Mouse (Mus musculus) neural tube, embryonic 14.5 days (tissue): ENCODE data around the gene Vps52. TPM values are rescaled to one million over a fixed set of nuclear protein-coding genes. Genes with fewer than 3 reads are reported as not detected.
"Not testable (repeated sequence)": the region's sequence is repeated elsewhere in the genome, so short reads cannot be mapped to it uniquely, and the experiment has no call there.

Experiments
- ATAC-seq: fragments of 200-750 bp; cut with Nextera tagmentation; 2 replicates; pipeline ENCODE4 v1.8.0; 2017; ENCODE audit warnings: low read depth, mild to moderate bottlenecking, moderate TSS enrichment, moderate library complexity
- H3K27ac ChIP-seq: fragments of 300-500 bp; sonication (generic); 2 replicates; pipeline ENCODE4 v1.5.1; 2014; ENCODE audit warnings: low read depth, mild to moderate bottlenecking, control low read depth, low read length, moderate library complexity, mixed read lengths
- H3K27me3 ChIP-seq: fragments of 300-500 bp; sonication (generic); 2 replicates; pipeline ENCODE4 v1.6.1; 2014; ENCODE audit warnings: low read length; ENCODE audit not compliant: control insufficient read depth, insufficient read depth
- H3K36me3 ChIP-seq: fragments of 300-500 bp; sonication (generic); 2 replicates; pipeline ENCODE4 v1.6.1; 2014; ENCODE audit warnings: low read length, mixed read lengths; ENCODE audit not compliant: control insufficient read depth, insufficient read depth
- H3K4me1 ChIP-seq: fragments of 300-500 bp; sonication (generic); 2 replicates; pipeline ENCODE4 v1.6.1; 2014; ENCODE audit warnings: low read length; ENCODE audit not compliant: control insufficient read depth, insufficient read depth
- H3K4me2 ChIP-seq: fragments of 300-500 bp; sonication (generic); 2 replicates; pipeline ENCODE4 v1.6.1; 2014; ENCODE audit warnings: mild to moderate bottlenecking, low read depth, low read length, control low read depth
- H3K4me3 ChIP-seq: fragments of 300-500 bp; sonication (generic); 2 replicates; pipeline ENCODE4 v1.5.1; 2014; ENCODE audit warnings: low read depth, low read length, control low read depth, mixed read lengths
- H3K9ac ChIP-seq: fragments of 300-500 bp; sonication (generic); replicated peaks from 2 replicates; pipeline ENCODE4 v1.6.1; 2014; ENCODE audit warnings: low read depth, mild to moderate bottlenecking, control low read depth, low read length, mixed read lengths
- H3K9me3 ChIP-seq: fragments of 300-500 bp; sonication (generic); 2 replicates; pipeline ENCODE4 v1.6.1; 2016; ENCODE audit warnings: low read length; ENCODE audit not compliant: control insufficient read depth
- WGBS: fragments of 180-500 bp; shearing (Covaris S2); extraction: QIAGEN DNeasy Blood & Tissue Kit; methylation state at CpG from one replicate; pipeline ENCODE4 v1.1.7; 2014; 5-methylcytosine and 5-hydroxymethylcytosine counted together
- polyA plus RNA-seq: library from polyadenylated mRNA; unstranded; fragments of >200 nt; fragmentation: Nextera tagmentation; extraction: Ambion mirVana; gene quantifications from 2 replicates; pipeline ENCODE4 v1.2.1, GENCODE M21; 2014

Vps52 gene
- polyA plus RNA-seq, 1 experiment from 2014 or later: 57.9 TPM

DNA sequence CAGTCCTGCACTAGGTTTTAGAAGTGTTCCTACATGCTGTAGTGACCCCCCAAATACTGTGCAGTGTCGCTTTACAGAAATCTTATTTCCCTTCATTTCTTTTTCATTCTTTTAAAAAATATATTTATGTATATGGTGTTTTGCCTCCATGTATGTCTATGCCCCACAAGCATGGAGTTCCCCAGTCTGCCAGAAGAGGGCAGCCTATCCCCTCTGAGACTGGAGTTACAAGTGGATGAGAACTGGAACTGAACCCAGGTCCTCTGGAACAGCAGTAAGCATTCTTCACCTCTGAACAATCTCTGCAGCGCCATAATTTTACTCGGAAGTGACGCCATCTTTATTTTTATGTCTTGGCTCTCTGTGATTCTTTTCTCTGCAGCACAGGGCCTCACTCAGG is 13.8 kb downstream of the Vps52 start:
- Histone ChIP-seq H3K4me2 (no peak overlapping the region), H3K4me1 (no peaks in the 10 kb centered on the region; the same call in 1 of the 2 replicates), H3K9ac (no peak overlapping the region), H3K4me3 (no peak overlapping the region), H3K36me3 (peaks cover 17% of the 10 kb centered on the region), H3K27ac (no peak overlapping the region), H3K9me3 (no peaks in the 10 kb centered on the region), H3K27me3 (no peaks in the 10 kb centered on the region)
- 76% methylated on average over 4 of the region's 4 CpGs for WGBS
- no peak for ATAC-seq

DNA sequence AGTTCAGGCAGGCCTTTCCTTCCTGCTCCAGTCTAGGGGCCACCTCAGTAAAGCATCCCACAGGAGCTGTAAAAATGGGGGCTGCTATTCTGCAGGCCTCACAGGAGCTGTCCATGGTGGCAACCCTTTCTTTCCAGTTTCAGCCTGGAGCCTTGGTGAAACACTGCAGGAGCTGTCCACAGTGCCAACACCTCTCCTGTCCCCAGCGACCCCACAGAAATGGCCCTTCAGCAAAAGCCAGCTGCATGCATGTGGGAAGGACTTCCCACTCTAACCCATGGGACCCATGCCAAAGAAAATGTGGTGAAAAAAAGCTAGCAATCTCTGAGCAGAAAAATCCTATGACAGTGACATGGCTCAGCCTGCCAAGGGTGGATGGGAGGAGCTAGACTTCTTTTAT is 17.1 kb downstream of the Vps52 start:
- Histone ChIP-seq H3K4me3 (no peak overlapping the region), H3K27ac (no peak overlapping the region), H3K4me2 (no peak overlapping the region), H3K9ac (no peak overlapping the region), H3K9me3 (no peaks in the 10 kb centered on the region), H3K36me3 (no peaks in the 10 kb centered on the region), H3K4me1 (no peaks in the 10 kb centered on the region; the same call in 1 of the 2 replicates), H3K27me3 (no peaks in the 10 kb centered on the region; the same call in 1 of the 2 replicates)
- no peak for ATAC-seq
- 14% methylated on average over 1 of the region's 1 CpGs for WGBS

DNA sequence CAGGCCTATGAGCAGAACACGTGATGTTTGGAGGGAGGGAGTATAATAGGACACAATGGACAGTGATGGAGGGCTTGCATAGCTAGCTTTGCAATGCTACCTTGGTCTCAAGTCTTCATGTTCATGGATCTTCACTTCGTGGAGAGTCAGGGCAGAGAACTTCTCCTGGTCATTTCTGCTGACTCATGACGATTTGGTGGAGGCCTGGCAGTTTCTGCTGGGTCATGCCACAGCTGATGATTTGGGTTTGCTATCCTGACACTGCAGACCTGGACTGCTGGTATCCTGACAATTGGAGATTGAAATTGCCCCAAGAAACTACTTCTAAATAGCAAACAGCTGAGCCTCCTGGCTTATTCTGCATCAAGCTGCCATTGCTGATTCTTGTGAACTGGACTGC is 18.0 kb downstream of the Vps52 start:
- H3K27ac ChIP-seq: no peak overlapping the region
- no peak overlapping the region for H3K4me3 ChIP-seq
- ATAC-seq: no peak
- 66% methylated on average over 3 of the region's 3 CpGs for WGBS
- peaks cover 4% of the 10 kb centered on the region for H3K27me3 ChIP-seq
- H3K9ac ChIP-seq: no peak overlapping the region
- no peaks in the 10 kb centered on the region for H3K36me3 ChIP-seq
- no peaks in the 10 kb centered on the region for H3K9me3 ChIP-seq
- H3K4me2 ChIP-seq: no peak overlapping the region
- no peaks in the 10 kb centered on the region; the same call in 1 of the 2 replicates for H3K4me1 ChIP-seq

DNA sequence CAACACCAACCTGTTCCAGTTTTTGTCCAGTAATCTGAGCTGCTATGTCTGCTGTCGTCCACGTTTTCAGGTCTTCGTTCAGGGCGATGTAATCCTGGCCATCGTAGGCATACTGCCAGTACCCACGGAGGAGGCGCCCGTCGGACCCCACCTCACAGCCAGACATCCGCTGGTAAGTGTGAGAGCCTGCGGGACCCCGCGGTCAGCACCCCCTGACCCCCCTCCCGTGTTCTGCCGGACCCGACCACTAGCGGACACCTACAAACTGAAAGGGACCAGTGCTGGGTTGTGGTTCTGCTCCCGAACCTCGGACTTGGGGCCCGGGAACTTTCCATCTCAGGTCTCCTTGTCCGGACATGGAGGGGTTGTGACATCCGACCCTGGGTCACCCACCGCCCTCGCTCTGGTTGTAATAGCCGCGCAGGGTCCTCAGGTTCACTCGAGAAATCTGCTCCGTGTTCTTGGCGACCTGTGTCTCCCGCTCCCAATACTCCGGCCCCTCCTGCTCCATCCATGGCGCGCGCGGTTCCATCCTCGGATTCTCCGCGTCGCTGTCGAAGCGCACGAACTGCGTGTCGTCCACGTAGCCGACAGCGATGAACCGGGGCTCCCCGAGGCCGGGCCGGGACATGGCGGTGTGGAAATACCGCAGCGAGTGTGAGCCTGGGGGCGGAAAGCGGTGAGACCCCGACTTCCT is 22.4 kb downstream of the Vps52 start:
- H3K9me3 ChIP-seq: no peaks in the 10 kb centered on the region
- peaks cover 9% of the 10 kb centered on the region for H3K27me3 ChIP-seq
- WGBS: 2% methylated on average over 57 of the region's 57 CpGs
- no peaks in the 10 kb centered on the region for H3K36me3 ChIP-seq
- no peak overlapping the region for H3K9ac ChIP-seq
- H3K27ac ChIP-seq: no peak overlapping the region
- peak overlapping the region; percentile 25 for H3K4me3 ChIP-seq
- no peak for ATAC-seq
- H3K4me2 ChIP-seq: peak overlapping the region; percentile 40
- H3K4me1 ChIP-seq: 0 out of 2 replicates have a peak, but pooled peaks cover 4% of the 10 kb centered on the region

DNA sequence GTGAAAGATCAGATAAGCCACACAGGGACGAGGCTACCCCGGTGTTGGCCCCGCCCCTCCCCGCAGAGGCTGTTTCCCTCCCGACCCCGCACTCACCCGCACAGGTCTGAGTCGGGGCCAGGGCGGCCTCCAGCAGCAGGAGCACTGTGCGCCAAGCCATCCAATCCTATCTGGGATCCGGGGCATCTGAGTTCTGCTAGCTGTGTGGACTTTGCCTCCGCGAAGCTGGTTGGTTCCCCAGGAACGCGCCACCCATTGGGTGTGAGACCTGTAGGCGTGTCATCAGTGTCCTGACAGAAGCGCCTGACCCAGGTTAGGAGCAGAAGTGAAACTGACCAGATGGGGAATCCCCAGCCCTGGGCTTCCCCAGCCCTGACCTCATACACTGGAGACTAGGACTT is 23.0 kb downstream of the Vps52 start:
- Histone ChIP-seq H3K27me3 (peaks cover 9% of the 10 kb centered on the region), H3K4me1 (0 out of 2 replicates have a peak, but pooled peaks cover 4% of the 10 kb centered on the region), H3K4me3 (peak overlapping the region; percentile 25), H3K4me2 (peak overlapping the region; percentile 40), H3K9me3 (no peaks in the 10 kb centered on the region), H3K9ac (no peak overlapping the region), H3K27ac (no peak overlapping the region), H3K36me3 (no peaks in the 10 kb centered on the region)
- no peak for ATAC-seq
- WGBS: under 1% methylated on average over 16 of the region's 17 CpGs

DNA sequence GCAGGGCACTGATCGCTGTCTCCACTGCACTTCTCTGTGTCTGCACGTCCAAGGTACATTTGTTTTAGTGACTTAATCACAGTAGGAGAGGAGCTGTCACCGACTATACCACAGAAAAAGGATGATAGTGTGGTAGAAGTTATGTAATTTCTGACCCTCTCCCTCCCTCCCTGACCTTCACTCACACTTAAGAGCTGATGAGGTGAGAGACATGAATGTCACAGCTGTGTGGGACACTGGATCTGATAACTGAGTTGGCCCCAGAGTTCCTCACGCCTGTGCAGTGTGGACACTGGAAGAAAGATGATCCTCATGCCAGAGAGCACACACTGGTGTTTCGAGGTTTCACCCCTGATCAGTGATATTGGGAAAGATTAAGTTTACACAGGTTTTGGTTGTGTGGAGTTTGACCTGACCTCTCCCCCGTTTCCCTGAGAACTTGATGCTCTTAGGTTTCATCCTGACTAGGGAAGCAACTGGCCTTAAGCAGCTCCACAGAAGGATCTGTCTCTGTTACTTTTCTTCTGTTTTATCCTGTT is 24.0 kb downstream of the Vps52 start:
- Histone ChIP-seq H3K4me2 (no peak overlapping the region), H3K4me1 (0 out of 2 replicates have a peak, but pooled peaks cover 4% of the 10 kb centered on the region), H3K27ac (no peak overlapping the region), H3K27me3 (peaks cover 9% of the 10 kb centered on the region), H3K36me3 (no peaks in the 10 kb centered on the region), H3K4me3 (no peak overlapping the region), H3K9ac (no peak overlapping the region), H3K9me3 (no peaks in the 10 kb centered on the region)
- WGBS: 77% methylated on average over 6 of the region's 6 CpGs
- no peak for ATAC-seq

DNA sequence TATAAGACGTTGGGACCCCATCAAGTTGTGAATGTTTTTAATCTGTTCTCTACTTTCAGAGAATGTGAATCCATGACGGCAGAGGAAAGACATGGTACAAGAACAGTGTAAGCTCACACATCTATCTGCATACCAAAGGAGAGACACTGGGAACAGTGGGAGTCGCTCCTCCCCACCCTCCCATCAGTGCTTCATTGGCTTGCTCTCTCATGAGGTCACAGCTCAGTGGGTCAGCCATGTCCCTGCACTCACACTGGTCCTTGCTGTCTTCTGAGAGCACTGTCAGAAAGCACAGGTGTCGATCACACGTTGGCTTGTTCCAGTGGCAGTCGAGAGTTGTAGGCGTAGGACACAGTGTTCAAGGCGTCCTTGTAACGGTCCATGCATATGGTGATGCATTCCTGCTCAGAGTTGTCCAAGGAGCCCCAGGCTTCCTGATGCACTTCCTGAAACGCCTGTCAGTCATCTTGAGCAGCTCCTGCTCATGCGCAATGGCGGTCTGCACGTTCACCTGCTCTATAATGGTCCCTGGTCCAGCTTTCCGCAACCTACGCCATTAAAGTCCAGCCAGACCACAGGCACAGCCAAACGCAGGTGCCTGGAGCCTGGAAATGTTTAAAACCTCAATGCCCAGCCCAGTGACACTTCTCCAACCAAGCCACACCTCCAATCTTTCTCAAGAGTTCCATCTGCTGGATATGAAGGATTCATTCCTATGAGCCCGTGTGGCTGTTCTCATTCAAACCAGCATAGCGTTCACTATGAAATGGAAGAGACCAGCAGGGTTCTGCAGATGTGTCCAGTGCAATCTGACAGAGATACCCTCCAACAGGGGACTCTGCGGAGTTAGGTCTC is 24.8 kb downstream of the Vps52 start:
- H3K9me3 ChIP-seq: no peaks in the 10 kb centered on the region
- 77% methylated on average over 19 of the region's 19 CpGs for WGBS
- H3K4me1 ChIP-seq: 0 out of 2 replicates have a peak, but pooled peaks cover 4% of the 10 kb centered on the region
- H3K27me3 ChIP-seq: peaks cover 9% of the 10 kb centered on the region
- ATAC-seq: peak; percentile 4; the same call in 1 of the 2 replicates
- no peak overlapping the region for H3K4me3 ChIP-seq
- 0 out of 2 replicates have a peak overlapping the region, but pooled peaks have one; percentile 34 for H3K27ac ChIP-seq
- no peaks in the 10 kb centered on the region for H3K36me3 ChIP-seq
- no peak overlapping the region for H3K4me2 ChIP-seq
- peak overlapping the region; percentile 37; the same call in 1 of the 2 replicates for H3K9ac ChIP-seq

DNA sequence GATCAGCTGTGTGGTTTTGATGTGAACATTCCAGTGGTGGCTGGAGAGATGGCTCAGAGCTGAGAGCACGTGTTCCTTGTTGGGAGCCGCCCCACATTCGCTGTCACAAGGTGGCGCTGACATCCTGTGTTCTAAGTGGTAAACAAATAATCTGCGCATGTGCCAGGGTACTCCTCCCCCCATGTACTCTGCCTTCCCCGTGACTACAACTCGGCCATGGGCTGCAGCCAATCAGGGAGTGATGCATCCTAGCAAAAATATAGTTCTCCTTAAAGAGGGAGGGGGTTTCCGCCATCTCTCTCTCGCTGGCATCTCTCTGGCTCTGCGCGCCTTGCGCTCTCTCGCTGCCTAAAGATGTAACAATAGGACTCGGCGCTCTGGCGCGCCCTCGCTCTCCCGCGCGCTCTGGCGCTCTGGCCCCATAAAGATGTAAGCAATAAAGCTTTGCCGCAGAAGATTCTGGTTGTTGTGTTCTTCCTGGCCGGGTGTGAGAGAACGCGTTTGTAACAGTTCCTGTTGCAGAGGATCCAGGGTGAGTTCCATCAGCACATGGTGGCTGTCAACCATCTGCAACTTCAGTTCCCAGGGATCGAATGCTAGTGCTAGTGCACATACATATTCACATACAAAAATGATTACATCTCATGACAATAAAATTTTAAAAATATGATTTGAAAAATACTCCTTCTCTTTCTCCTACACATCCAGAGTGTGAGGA is 25.7 kb downstream of the Vps52 start:
- peak overlapping the region; percentile 47; the same call in 1 of the 2 replicates for H3K9ac ChIP-seq
- H3K4me2 ChIP-seq: peak overlapping the region; percentile 43
- H3K4me3 ChIP-seq: peak overlapping the region; percentile 38
- WGBS: under 1% methylated on average over 27 of the region's 27 CpGs
- not testable (repeated sequence) for H3K4me1 ChIP-seq, H3K27me3 ChIP-seq, H3K36me3 ChIP-seq, H3K9me3 ChIP-seq
- peak overlapping the region; percentile 88 for H3K27ac ChIP-seq
- peak; percentile 96 for ATAC-seq
